Mouse (Mus musculus) C2C12 (cell line): Measurements from ENCODE around the gene Gm20532.

Experiments used
- CEBPB ChIP-seq: IDR thresholded peaks from one replicate; pipeline ENCODE4 v1.6.1; 2011; ENCODE audit warnings: low read depth, mild to moderate bottlenecking, control low read depth, moderate library complexity
- CTCF ChIP-seq: IDR thresholded peaks from one replicate; pipeline ENCODE4 v1.5.1; 2011; ENCODE audit not compliant: control insufficient read depth, insufficient read depth, insufficient read length
- MYOD1 ChIP-seq: IDR thresholded peaks from one replicate; pipeline ENCODE4 v1.6.1; 2011; ENCODE audit warnings: low read depth; ENCODE audit not compliant: control insufficient read depth, insufficient read length
- USF1 ChIP-seq: IDR thresholded peaks from one replicate; pipeline ENCODE4 v1.6.1; 2011; ENCODE audit warnings: low read depth, mild to moderate bottlenecking, control low read depth, moderate library complexity

GRCm38 (mm10) chr2:26593211-26594021 is 7.0 kb downstream of the Gm20532 start:
- peak; percentile 25 for TF ChIP-seq MYOD1
- TF ChIP-seq USF1, result no peak
- TF ChIP-seq CTCF, result no peak
- TF ChIP-seq CEBPB, result no peak
